Mouse (Mus musculus) spleen, adult 2 months (tissue): ENCODE measurements around the gene Tram2. TPM values are rescaled to one million over a fixed set of nuclear protein-coding genes. Genes with fewer than 3 reads are reported as not detected.

Experiments used
- DNase-seq, 2 experiments: peaks; one replicate each; pipeline versions ENCODE4 v3.0.0 to v3.0.0-alpha.2; 2012 to 2021; ENCODE audit warnings: low spot score in 2 of 2, low read depth in 1 of 2
- H3K27ac ChIP-seq: fragments of 200-500 bp; 2 replicates; pipeline ENCODE4 v1.5.1; 2012; ENCODE audit warnings: low read length, inconsistent platforms; ENCODE audit not compliant: insufficient read depth
- H3K27me3 ChIP-seq: fragments of 200-500 bp; 2 replicates; pipeline ENCODE4 v1.6.1; 2012; ENCODE audit warnings: mild to moderate bottlenecking, moderate library complexity, low read length, inconsistent platforms; ENCODE audit not compliant: control insufficient read depth, insufficient read depth
- H3K36me3 ChIP-seq: fragments of 200-500 bp; 2 replicates; pipeline ENCODE4 v1.6.1; 2012; ENCODE audit warnings: mild to moderate bottlenecking, low read length, inconsistent platforms; ENCODE audit not compliant: control insufficient read depth, insufficient read depth
- H3K4me1 ChIP-seq: fragments of 200-500 bp; 2 replicates; pipeline ENCODE4 v1.6.1; 2011; ENCODE audit warnings: inconsistent platforms; ENCODE audit not compliant: control insufficient read depth, insufficient read depth, insufficient read length
- H3K4me3 ChIP-seq: fragments of 200-500 bp; 2 replicates; pipeline ENCODE4 v1.5.1; 2011; ENCODE audit warnings: mild to moderate bottlenecking, inconsistent platforms; ENCODE audit not compliant: insufficient read depth, insufficient read length; ENCODE audit errors: extremely low read depth
- CTCF ChIP-seq: fragments of 200-500 bp; IDR thresholded peaks from 2 replicates; pipeline ENCODE4 v1.5.1; 2011; ENCODE audit warnings: mild to moderate bottlenecking, inconsistent platforms; ENCODE audit not compliant: insufficient read depth, insufficient read length, insufficient replicate concordance; ENCODE audit errors: extremely low read depth
- POLR2A ChIP-seq: fragments of 200-500 bp; IDR thresholded peaks from 2 replicates; pipeline ENCODE4 v1.6.1; 2011; ENCODE audit warnings: low read depth, low read length, inconsistent platforms
- WGBS: fragments of 180-500 bp; shearing (Covaris S2); methylation state at CpG from one replicate; pipeline ENCODE4 v1.1.7; 2018; 5-methylcytosine and 5-hydroxymethylcytosine counted together
- polyA plus RNA-seq: library from polyadenylated mRNA; depleted of rRNA; stranded (reverse); fragments of >200 nt; gene quantifications from 2 replicates; pipeline ENCODE4 v1.2.3, GENCODE M21; 2012

Gene Tram2
- polyA plus RNA-seq, 1 experiment = 5.5 TPM

DNA sequence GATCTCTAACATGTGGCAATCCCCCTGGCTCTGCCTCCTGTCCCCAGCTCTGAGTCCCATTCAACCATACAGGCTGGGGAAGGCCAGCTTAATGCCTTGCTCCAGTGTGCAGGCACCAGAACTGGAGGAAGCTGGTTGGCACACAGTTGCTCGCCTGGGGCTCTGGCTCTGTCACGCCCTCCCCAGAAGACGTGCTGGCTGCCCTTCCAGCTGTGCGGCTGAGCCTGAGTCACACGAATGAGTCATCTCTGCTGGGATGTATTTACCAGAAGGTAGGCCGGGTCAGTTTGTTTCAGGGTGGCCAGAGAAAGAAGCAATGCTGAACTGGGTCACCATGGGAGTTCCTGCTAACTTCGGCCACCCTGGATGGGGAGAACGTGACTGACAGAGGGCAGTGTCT lies 64.6 kb downstream of the Tram2 start:
- Histone ChIP-seq H3K27ac (no peak overlapping the region), H3K4me3 (no peak overlapping the region), H3K27me3 (no peaks in the 10 kb centered on the region), H3K36me3 (peaks cover 6% of the 10 kb centered on the region), H3K4me1 (no peaks in the 10 kb centered on the region)
- WGBS = 43% methylated on average over 8 of the region's 8 CpGs
- DNase-seq = no peak
- TF ChIP-seq POLR2A = no peak
- no peak for TF ChIP-seq CTCF

DNA sequence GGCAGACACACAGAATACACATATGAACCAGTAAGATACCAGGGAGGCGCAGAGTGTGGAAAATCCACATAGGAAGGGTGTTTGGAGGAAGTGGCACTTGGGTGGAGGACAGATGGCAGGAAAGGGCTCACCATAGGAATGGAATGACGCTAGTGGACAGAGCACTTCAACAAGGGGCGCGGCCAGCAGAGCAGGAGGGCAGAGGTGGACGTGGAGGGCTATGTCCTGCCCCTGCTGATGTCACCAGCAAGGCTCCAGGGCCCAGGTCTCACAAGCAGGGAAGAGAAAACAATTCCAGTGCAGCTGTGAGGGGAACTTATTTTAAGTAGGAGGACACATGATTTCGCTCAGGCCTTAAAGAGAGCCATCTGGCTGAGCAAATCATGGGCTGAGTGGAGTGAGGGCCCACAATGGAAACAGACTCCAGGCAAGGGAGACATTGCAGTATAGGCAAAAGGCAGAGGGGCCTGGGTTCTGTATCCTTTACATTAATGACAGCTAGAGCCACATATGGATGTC lies 68.7 kb downstream of the Tram2 start:
- DNase-seq = no peak
- Histone ChIP-seq H3K36me3 (peaks cover 11% of the 10 kb centered on the region), H3K4me3 (no peak overlapping the region), H3K27ac (no peak overlapping the region), H3K27me3 (no peaks in the 10 kb centered on the region), H3K4me1 (no peaks in the 10 kb centered on the region)
- 88% methylated on average over 6 of the region's 6 CpGs for WGBS
- TF ChIP-seq POLR2A = no peak
- TF ChIP-seq CTCF = no peak

DNA sequence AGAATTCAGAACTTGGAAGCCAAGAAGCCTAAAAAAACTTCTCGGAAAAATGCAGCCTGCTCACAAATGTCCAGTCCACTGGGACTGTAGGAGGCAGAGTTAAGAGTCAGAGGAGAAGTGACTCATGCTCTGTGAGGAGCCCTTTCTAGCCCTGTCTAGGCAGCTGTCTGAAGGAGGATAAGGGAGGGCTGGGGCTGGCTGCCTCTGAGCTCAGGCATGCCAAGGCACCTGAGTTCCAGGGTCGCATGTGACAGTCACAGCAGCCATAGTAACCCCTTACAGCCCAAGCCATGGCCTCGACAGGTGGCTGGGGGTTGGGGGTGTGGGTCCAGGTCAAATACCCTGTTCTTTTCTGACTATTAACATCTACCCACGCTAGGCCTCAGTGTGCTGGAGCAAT lies 70.1 kb downstream of the Tram2 start:
- TF ChIP-seq CTCF = no peak
- no peak for TF ChIP-seq POLR2A

DNA sequence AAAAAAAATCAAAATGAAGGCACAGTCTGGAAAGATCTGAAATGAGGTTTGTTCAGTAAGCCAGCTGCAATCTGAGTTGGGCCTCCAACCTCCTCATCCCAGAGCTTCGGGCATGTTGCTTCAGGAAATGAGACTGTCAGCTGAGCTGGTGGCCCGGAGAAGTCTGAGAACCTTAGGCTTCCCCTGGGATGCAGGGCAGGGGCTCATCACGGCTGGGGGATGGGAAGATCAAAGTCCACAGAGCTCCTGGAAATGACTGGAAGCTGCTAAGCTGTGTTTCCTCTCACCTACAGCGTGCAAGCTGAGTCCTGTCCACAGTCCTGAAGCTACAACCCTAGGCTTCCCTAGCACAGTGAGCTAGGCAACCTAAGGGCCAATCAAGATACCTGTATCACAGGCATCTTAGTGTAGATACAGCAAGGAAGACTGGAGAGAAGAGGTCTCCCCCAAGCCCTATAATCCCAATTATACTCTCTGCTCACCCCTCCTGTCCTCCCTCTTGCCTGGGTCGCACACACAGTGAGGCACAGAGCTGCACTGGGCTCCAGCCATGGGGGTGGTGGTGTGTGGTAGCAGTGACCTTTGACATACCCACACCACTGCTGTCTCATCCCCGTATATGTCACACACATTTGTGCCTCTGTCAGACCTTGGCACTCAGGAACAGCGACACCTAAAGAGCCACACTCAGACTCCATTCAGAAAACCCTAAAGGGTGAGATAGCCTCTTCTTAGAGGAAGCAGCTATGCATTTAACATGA lies 70.9 kb downstream of the Tram2 start:
- no peak for DNase-seq
- H3K27ac ChIP-seq = no peak overlapping the region
- TF ChIP-seq CTCF (no peak), POLR2A (no peak)
- H3K4me1 ChIP-seq = no peaks in the 10 kb centered on the region
- peaks cover 20% of the 10 kb centered on the region for H3K36me3 ChIP-seq
- H3K27me3 ChIP-seq = no peaks in the 10 kb centered on the region
- WGBS = 87% methylated on average over 7 of the region's 7 CpGs
- no peak overlapping the region for H3K4me3 ChIP-seq

More for the DNA sequence above, 70.1 kb downstream of the Tram2 start:
- no peaks in the 10 kb centered on the region for H3K27me3 ChIP-seq
- DNase-seq = no peak
- no peak overlapping the region for H3K4me3 ChIP-seq
- 61% methylated on average over 4 of the region's 4 CpGs for WGBS
- H3K4me1 ChIP-seq = no peaks in the 10 kb centered on the region
- H3K36me3 ChIP-seq = peaks cover 16% of the 10 kb centered on the region
- no peak overlapping the region for H3K27ac ChIP-seq

DNA sequence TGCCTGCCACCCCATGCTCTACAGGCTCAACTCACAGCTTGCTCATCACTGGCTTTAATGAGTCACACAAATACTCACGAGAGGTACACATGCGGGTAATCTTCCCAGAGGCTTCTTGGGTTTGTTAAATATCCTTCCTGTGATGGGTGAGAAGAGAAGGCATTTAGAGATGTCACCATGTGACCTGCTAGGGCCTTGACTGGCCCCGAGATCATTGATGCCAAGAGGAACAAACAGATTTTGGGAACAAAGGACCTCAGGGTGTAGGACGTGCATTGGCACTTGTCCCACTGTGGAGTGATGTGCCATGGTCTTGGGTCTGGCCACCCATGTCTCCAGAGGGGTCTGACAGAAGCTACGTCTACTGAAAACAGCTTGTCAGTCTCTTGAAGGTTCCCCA lies 72.3 kb downstream of the Tram2 start:
- no peak overlapping the region for H3K27ac ChIP-seq
- TF ChIP-seq CTCF (no peak), POLR2A (no peak)
- peaks cover 26% of the 10 kb centered on the region for H3K36me3 ChIP-seq
- no peaks in the 10 kb centered on the region for H3K4me1 ChIP-seq
- DNase-seq = no peak
- H3K27me3 ChIP-seq = no peaks in the 10 kb centered on the region
- H3K4me3 ChIP-seq = no peak overlapping the region
- WGBS = 91% methylated on average over 5 of the region's 5 CpGs

DNA sequence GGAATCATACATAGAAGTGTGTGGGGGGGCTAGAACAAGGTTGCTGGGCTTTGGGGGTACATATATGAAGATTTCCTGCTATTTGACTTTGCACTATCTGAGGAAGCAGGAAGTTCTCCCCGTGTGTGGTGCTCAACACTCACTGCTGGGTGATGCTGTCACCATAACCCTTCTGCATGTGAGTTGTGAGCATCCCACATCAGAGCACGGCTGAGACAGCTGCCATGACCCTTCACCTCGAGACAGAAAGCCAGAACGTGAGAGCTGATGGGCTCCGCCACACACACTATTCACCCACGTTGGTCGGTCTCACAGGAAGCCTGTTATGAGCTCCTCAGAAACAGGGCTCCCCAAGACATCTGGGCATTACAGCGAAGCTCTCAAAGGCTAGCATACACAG lies 74.4 kb downstream of the Tram2 start:
- WGBS = 69% methylated on average over 8 of the region's 8 CpGs
- DNase-seq = no peak
- no peak overlapping the region for H3K4me3 ChIP-seq

More for the DNA sequence above, 74.4 kb downstream of the Tram2 start:
- Histone ChIP-seq H3K27ac (no peak overlapping the region), H3K27me3 (no peaks in the 10 kb centered on the region), H3K36me3 (peaks cover 26% of the 10 kb centered on the region), H3K4me1 (no peaks in the 10 kb centered on the region)
- TF ChIP-seq CTCF (no peak), POLR2A (no peak)
